Mouse (Mus musculus) cerebellum, adult 11 months (tissue): Measurements from ENCODE around the gene Olfr575.

Experiments
- DNase-seq: peaks from one replicate; pipeline ENCODE4 v3.0.0; 2022

The Olfr575 gene

GRCm38 (mm10) chr7:102958593-102958992 lies at the start of gene Olfr575:
Olfr575 (minus strand) TSS chr7:102958775.
- DNase-seq: no peak

GRCm38 (mm10) chr7:102989224-102989623 lies 30.6 kb upstream of the Olfr575 start, which contains the start of gene Olfr578:
Olfr578 (minus strand) TSS chr7:102989324.
- no peak for DNase-seq

DNA sequence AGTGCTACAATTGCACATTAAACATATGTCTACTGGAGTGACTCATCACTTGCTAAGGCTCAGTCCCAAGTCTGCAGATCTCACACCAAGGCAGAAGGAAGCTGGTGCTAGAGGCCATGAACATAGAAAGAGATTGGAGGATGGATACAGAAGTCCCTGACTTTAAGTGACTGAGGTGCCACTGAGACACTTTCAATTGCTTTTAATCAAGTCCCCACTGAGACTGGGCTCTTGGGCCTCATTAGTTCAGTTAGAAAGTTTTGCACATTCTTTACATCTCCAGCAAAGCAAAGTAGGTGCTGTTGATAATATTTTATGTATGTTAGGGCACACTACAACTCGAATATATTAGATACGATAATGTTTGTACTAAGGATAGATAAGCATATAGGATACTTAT lies 17.3 kb upstream of the Olfr575 start, which contains the start of gene Olfr577:
Gene Olfr577 (minus strand): TSS at position 101 of the 400 bp plus-strand sequence.
- DNase-seq: no peak

- DNase-seq: no peak
Observed at GRCm38 (mm10) chr7:102974399-102974798, 15.8 kb upstream of the Olfr575 start.

GRCm38 (mm10) chr7:102962360-102962759 lies 3.8 kb upstream of the Olfr575 start, which contains the start of gene Olfr576:
Olfr576 (plus strand) TSS chr7:102962660.
- DNase-seq: no peak

- DNase-seq: no peak
Observed at GRCm38 (mm10) chr7:102958137-102958536, 438 bp downstream of the Olfr575 start.

GRCm38 (mm10) chr7:102950732-102951131 lies 7.8 kb downstream of the Olfr575 start:
- no peak for DNase-seq

DNA sequence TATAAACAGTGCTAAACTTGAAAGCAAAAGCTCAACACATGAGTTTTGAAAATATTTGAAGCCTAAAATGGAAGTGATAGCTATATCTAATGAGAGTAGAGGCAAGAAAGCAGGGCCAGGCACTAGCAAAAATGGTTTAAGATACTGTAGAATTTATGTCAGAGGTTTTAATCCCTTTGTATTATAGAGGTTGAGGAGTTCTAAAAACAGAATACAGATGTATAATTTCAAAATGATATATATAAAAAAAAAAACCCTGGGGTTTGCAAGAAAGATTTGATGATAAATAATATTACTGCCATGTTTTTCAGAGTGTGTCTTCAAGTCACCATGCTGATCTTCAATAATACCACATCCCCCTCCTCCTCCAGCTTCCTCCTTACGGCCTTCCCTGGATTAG lies 10.4 kb downstream of the Olfr575 start, which contains the start of gene Olfr574:
Gene Olfr574 (plus strand): TSS at position 301 of the 400 bp plus-strand sequence.
- no peak for DNase-seq

GRCm38 (mm10) chr7:102943417-102943816 lies 15.2 kb downstream of the Olfr575 start:
- no peak for DNase-seq

DNA sequence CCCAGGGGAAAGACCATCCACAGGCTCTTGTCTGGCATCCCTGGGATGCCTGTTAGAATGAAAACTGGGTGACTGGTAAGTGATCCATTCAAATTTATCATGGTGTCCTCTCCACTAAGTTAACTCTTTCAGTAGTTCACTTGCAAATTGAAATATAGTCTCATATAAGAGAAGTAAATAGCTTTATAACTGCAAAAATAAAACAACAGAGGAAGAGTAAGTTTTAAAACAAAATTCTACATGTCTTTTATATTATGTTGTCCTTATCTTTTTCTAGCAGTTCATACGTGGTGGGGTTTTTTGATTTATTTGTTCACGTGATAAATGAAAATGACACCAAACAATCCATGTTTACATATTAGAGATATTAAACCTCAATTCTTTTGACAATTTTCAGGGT lies 16.1 kb downstream of the Olfr575 start, which contains the start of gene Olfr573-ps1:
Gene Olfr573-ps1 (minus strand): TSS at position 101 of the 400 bp plus-strand sequence.
- no peak for DNase-seq

DNA sequence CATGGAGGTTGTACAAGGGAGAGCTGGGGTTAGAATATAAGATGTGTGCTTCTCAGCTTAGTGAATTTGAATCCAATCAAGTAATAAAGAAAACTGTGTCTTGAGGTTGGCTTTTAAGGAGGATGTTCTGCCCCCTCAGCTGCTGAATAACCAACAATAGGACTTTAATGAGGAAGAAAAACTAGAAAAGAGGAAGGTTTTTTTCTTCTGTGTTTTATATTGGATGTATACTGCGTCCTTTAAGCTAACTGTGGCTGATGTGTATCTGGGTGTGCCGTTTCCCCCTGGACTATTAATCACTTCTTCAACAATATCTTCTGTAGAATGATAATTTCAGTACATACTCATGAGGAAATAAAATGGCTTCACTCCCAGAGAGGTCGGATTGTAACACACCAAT lies 31.5 kb downstream of the Olfr575 start:
- no peak for DNase-seq

GRCm38 (mm10) chr7:102924109-102924508 lies 34.5 kb downstream of the Olfr575 start, which contains the start of gene Olfr572:
Olfr572 (plus strand) TSS chr7:102924409.
- no peak for DNase-seq

DNA sequence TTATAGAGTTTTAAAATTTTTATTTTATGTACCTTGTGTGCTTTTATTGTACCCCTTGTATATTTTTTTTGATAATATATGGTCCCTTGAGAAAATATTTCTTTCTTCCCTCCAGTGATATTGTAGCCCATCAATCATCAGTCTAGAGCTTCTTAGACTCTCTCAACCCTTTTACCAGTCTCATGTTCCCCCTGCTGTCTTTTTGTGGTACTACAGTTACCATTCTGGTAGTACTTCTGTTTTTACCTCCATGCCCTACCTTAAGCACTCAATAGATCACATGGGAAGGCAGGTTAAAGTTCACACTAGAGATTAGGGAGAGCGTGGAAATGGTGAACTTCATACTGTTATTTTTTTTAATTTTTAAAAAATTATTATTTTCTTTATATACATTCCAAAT lies 38.9 kb downstream of the Olfr575 start:
- no peak for DNase-seq

DNA sequence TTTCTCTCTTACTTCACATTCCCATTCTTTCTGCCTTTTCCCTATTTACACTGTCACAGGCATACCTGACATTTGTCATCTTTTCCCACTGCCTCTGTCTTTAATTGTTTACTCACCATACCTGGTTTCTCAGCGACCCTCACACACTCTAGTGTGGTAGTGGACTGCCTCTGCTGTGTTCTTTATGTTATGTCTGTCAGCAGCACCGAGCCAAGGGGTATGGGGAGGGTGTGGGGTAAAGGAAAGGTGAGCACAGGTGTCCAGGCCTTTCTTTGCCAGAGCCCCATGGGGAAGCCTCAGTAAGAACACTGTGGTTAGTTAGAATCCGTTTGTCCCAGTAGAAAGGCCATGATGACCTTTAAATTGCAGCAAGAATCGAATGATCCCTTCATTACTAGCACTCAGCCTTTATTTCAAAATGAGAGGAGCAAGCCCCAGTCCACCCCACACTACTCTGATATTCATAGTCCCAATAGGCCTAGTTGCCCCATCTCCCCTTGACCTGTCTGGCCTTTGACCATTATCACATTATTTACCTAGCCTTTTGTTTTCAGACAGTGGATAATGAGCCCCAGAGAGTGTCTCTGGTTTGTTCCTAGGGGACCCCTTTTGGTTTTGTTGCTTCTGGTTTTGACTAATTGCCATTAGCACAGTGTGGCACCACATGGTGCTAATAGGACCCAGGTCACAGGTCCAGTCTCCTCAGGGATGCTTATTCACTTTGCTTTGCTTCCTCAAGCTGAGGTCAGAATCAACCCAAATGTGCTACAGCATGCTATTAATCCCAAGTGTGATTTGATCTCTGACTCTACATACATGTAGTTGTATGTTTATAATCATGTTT lies 41.3 kb downstream of the Olfr575 start, which contains the start of gene Olfr571:
Gene Olfr571 (minus strand): TSS at position 505 of the 844 bp plus-strand sequence.
- no peak for DNase-seq

- DNase-seq: no peak
Observed at GRCm38 (mm10) chr7:102916405-102916804, 42.2 kb downstream of the Olfr575 start.

GRCm38 (mm10) chr7:102915261-102915660 lies 43.3 kb downstream of the Olfr575 start:
- no peak for DNase-seq
